Mouse (Mus musculus): ENCODE results near the gene Hemgn.

GRCm38 (mm10) chr4:46371030-46371429, 42.3 kb downstream of the Hemgn start:
- TF ChIP-seq CTCF (IDR thresholded peaks at IDR 0.05; ENCODE audit: low read depth) (no peak), EP300 (optimal IDR thresholded peaks at IDR 0.05) (no peak)
